Mouse (Mus musculus) CH12.LX (cell line): ENCODE measurements at regions not wholly inside any gene's neighbourhood (a gene's known extent, or its start where the extent isn't known, plus 50 kb on each side); places are given as distances from the start of the nearest gene placed in this dataset.

Experiments used
- MXI1 ChIP-seq: IDR thresholded peaks from 2 replicates; pipeline ENCODE4 v1.6.1; 2011; ENCODE audit warnings: mild to moderate bottlenecking, low read depth, low read length, improper control_type of control experiment
- MYC ChIP-seq: IDR thresholded peaks from 2 replicates; pipeline ENCODE4 v1.6.1; 2011; ENCODE audit warnings: low read depth, mild to moderate bottlenecking, improper control_type of control experiment, low read length
- POLR2A ChIP-seq: IDR thresholded peaks from 2 replicates; pipeline ENCODE4 v1.6.1; 2011; ENCODE audit warnings: low read depth, mild to moderate bottlenecking, improper control_type of control experiment, low read length
- UBTF ChIP-seq: IDR thresholded peaks from 2 replicates; pipeline ENCODE4 v1.6.1; 2012; ENCODE audit warnings: low read depth, mild to moderate bottlenecking, inconsistent platforms, low read length, improper control_type of control experiment, moderate library complexity

GRCm38 (mm10) chr16:46623246-46623645 lies 124.9 kb upstream of the Nectin3 start:
- no peak for TF ChIP-seq MYC
- no peak for TF ChIP-seq POLR2A
- no peak for TF ChIP-seq UBTF
- TF ChIP-seq MXI1: no peak
